Mouse (Mus musculus) left cerebral cortex, adult 11 months (tissue): Measurements from ENCODE around the gene Vcpkmt.

Experiments used
- DNase-seq: peaks from one replicate; pipeline ENCODE4 v3.0.0; 2022; ENCODE audit warnings: low spot score

The Vcpkmt gene

DNA sequence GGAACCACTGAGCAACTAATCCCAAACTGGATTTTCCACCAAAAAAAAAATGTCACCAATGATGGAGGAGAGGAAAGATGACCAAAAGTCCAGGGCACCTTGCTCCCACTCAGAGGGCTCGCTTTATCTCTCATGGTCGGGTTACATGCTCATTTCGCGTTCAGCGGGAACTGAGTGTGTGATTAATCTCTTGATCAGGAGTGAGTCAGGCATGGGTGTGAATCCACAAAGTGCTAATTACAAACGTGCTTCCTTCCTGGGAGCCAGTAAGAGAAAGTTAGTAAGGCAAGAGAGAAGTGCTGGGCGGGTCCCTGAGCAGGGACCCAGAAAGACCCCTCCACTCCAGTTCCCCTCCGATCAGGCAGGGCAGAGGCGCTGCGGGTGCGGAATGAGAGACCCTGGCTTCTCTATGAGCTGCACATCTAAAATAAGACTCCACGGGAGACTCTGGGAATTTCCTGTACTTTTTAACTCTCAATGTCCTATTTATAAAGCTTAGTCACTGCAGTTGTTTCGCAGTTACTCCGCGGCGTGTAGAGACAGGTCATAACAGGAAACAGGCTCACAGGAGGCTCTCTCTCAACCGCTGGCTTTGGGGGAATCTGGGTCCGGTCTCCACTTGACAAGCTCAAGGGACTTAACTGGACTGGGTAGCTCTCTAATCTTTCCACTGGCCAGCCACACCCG, 45.0 kb downstream of the Vcpkmt start:
- no peak for DNase-seq

DNA sequence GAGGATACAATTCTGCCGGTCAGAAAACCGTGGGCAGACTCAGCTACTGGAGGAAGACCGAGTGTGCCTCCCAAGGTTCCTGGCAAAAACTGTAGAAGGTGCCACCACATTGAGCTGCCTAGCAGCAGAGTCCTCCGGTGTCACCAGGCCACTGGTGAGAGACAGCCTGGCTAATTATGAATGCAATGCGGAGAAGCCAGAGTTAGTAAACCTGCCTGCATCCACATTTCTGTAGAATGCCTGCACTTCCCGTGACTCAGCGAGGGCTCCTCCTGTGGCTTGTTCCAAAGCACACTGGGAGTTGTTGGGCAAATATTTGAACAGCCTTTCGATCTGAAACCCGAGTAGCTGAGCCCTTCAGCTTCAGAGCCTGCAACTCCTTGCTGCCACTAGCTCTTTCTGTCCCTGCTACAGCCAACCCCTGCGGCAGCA, 45.6 kb downstream of the Vcpkmt start:
- DNase-seq: no peak

DNA sequence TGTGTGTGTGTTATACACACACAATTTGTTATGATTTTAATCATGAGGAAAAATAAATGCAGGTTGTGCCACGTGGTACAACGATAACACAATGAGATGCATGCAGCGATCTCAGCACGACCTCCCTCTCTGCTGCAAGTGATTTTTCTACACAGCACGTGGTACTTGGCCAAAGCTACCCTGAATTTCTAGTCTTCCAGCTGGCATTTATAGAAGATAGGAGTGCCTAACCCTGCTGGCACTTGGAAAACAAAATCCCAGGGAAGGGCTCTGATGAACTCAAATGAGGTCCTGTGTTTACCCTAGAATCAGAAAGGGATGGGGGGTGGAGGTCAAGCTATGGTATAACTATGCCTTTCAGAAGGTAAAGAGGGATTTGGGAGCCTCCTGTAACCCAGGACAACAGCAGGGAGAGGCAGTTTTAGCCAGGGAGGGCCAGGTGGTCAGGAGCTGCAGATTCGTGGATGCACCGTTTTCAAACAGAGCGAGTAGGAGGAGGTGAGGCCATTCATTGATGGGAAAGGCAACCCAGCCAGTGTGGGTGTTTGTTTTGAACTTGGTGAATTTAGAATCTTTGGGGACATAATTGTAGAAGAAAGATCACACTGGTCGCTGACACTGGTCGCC, 46.1 kb downstream of the Vcpkmt start:
- no peak for DNase-seq

DNA sequence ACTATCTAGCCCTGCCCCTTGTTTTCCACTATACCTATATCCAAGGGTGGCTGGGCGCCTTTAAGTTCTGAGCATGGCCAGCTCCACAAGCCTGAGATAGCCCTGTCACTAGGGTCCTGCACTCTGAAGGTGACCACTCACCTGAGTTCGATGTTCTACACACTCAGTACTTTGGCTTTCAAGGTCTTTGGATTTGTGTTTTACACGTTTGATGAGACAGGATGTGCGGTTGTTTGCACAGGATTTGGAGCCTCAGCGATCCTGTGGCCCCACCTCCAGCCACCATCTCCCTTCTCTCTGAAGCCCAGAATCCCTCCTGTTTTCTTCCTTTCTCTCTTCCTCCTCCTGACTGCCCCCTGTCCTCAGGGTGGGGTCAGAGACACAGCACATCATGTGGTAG, 49.6 kb downstream of the Vcpkmt start:
- DNase-seq: no peak

DNA sequence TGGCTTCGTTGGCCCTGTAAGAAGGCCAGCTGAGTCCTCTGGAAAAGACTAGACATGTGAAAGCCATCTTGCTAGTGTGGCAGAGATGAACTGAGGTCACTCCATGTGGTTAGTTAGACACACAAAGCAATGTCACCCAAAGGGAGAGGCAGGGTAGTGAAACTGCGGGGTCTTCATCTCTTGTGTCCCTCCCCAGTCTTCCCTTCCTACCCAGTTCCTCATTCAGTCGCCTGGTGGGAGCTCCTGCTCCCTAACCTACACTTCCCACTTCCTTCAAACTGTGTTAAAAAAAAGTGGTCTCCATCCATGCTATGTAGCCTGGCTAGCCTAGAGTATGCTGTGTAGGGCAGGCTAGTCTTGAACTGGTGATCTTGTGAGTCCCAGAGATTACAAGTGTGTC, 50.3 kb downstream of the Vcpkmt start:
- no peak for DNase-seq

DNA sequence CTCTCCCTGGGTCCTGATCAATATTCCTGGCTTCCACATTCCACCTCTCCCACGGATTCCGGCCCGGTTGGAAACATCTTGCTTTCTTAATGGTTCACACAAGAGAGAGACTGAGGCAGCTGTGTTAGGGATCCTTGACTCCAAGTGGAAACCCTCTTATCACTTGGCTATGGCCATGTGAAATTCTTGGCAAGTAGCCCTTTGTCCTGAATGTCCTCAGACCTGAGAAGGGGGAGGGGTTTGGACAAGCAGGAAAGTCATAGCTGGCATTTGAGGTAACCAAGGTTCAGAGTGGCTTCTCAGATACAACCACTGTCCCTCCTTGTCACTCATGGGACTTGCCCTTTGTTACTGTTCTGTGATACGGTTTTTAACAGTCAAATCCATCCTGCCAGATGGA, 50.7 kb downstream of the Vcpkmt start:
- DNase-seq: no peak

DNA sequence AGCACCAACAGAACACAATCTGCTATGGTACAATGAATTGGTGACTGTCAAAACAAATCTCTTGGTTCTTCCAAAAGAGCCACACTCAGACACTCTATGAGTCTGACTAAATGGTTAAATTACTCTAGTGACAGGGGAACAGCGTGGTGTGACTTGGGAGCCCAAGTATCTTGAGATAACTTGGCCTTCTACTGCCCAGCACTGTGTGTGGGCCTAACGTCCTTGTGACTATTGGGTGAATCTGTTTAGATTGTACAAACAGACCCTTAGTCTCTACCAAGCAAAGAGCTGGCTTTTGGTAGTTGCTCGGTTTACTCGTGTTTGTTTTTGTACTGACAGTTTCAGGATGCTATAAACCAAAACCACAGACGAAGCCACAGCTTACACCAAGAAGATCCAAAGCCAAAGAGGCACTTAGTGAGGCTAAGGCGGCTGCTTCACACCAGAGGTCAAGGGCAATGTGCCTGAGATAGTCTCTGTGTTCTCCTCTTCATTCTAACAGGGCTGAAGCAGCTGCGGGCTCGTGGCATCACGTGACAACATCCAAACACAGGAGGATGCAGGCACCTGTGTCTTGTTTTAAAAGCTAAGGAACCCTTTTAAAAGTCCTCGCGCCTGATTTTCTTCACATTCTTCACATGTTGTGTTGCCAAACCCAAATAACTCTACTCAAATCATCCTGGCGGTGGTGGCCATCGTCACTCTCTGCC, 53.0 kb downstream of the Vcpkmt start:
- no peak for DNase-seq

DNA sequence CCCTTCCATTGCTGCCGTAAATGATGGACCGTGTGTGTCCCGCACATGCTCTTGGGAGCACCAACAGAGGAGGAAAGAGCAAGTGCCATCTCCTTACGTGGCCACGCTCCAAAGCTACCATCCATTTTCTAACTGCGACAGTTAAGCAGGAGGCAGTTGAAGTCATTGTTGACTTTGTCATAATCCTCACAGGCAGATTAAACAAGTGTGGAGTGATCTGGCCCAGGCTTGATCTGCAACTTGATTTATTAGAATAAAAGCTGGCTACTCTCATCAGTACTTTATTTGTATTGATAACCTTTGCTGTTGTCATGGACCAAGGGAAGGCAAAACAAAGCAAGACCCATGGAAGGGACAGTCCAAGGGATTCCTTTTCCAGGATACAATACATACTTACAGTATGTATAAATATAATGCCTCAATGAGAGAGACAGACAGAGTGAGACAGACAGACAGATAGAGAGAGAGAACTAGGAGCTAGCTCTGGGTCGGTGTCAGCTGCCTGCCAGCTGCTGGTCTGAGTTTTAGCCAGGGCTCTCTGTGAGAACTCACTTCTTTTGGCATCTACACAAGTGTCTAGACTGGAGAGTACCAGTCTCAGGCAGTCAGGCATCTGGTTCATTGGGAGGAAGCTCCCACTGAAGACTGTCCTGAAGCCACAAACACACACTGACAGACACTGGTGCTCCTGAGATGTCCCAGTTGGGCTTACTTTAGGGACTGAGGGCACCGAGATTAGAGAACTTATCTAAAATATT, 54.4 kb downstream of the Vcpkmt start:
- no peak for DNase-seq
